Mouse (Mus musculus) forebrain, embryonic 14.5 days (tissue): Measurements from ENCODE around the gene A830031A19Rik. TPM values are rescaled to one million over a fixed set of nuclear protein-coding genes. Genes with fewer than 3 reads are reported as not detected.

Source experiments
- ATAC-seq: fragments of 200-750 bp; cut with Nextera tagmentation; 2 replicates; pipeline ENCODE4 v1.8.0; 2017; ENCODE audit warnings: mild to moderate bottlenecking, moderate library complexity
- DNase-seq: peaks from one replicate; pipeline ENCODE4 v3.0.0-alpha.2; 2015; ENCODE audit warnings: low spot score
- H3K27ac ChIP-seq: fragments of 300-500 bp; sonication (generic); 2 replicates; pipeline ENCODE4 v1.5.1; 2014; ENCODE audit warnings: low read depth, mild to moderate bottlenecking, control low read depth, low read length, moderate library complexity
- H3K27me3 ChIP-seq: fragments of 300-500 bp; sonication (generic); replicated peaks from 2 replicates; pipeline ENCODE4 v1.6.1; 2014; ENCODE audit warnings: low read length, control low read depth, mixed read lengths; ENCODE audit not compliant: control insufficient read depth, insufficient read depth
- H3K36me3 ChIP-seq: fragments of 300-500 bp; sonication (generic); 2 replicates; pipeline ENCODE4 v1.6.1; 2014; ENCODE audit warnings: low read length, control low read depth; ENCODE audit not compliant: control insufficient read depth, insufficient read depth
- H3K4me1 ChIP-seq: fragments of 300-500 bp; sonication (generic); 2 replicates; pipeline ENCODE4 v1.6.1; 2014; ENCODE audit warnings: antibody characterized with exemption, low read length, control low read depth; ENCODE audit not compliant: control insufficient read depth, insufficient read depth
- H3K4me2 ChIP-seq: fragments of 300-500 bp; sonication (generic); 2 replicates; pipeline ENCODE4 v1.6.1; 2014; ENCODE audit warnings: mild to moderate bottlenecking, control low read depth, low read length
- H3K4me3 ChIP-seq: fragments of 300-500 bp; sonication (generic); 2 replicates; pipeline ENCODE4 v1.5.1; 2014; ENCODE audit warnings: low read depth, low read length, control low read depth
- H3K9ac ChIP-seq: fragments of 300-500 bp; sonication (generic); 2 replicates; pipeline ENCODE4 v1.6.1; 2014; ENCODE audit warnings: mild to moderate bottlenecking, low read length, control low read depth, moderate library complexity
- H3K9me3 ChIP-seq: fragments of 300-500 bp; sonication (generic); replicated peaks from 2 replicates; pipeline ENCODE4 v1.6.1; 2016; ENCODE audit warnings: low read length, control low read depth, mixed read lengths; ENCODE audit not compliant: control insufficient read depth
- WGBS: fragments of 180-500 bp; shearing (Covaris S2); extraction: QIAGEN DNeasy Blood & Tissue Kit; methylation state at CpG from one replicate; pipeline ENCODE4 v1.1.7; 2014; 5-methylcytosine and 5-hydroxymethylcytosine counted together
- polyA plus RNA-seq: library from polyadenylated mRNA; unstranded; fragments of >200 nt; fragmentation: Nextera tagmentation; extraction: Ambion mirVana; gene quantifications from 2 replicates; pipeline ENCODE4 v1.2.1, GENCODE M21; 2014

The A830031A19Rik gene
- polyA plus RNA-seq, 1 experiment from 2014 or later: 0.32 TPM

DNA sequence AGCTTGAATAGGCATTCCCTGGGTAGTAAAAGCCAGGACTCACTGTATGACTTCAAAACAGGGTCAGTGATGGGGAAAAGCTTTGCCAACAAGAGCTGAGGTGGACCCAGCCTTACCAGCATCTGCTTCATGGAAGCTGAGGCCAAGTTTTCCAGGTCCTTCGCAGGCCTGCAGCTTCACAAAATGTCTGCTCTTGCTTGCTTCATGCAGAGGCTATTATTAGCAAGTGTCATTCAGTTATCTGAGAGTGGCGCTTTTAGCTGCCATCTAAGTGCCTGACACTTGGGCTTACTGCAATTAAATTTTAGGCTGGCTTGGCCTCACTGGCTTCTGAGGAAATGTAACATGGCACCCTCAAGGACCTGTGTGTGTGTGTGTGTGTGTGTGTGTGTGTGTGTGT is 35.3 kb upstream of the A830031A19Rik start:
- DNase-seq: no peak
- ATAC-seq: no peak
- H3K4me1 ChIP-seq: peaks cover 44% of the 10 kb centered on the region

DNA sequence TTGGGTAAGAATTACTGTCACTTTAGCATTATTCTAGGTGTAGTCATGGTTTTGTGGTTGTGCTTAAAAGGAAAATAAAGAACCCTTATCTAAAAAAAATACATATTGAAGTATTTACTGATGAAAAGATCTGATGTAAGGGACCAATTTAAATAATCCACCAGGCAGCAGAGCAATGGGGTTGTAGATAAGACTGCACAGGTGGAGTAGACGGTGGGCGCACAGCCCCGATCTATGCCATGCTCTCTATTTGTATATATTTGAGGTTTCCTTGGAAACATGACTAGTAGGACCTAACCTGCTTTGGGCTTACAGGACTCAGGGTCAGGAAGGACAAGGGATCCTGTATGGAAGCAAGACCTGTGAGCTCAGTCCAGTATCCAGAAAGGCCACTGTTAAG is 34.5 kb upstream of the A830031A19Rik start:
- Histone ChIP-seq H3K4me1 (peaks cover 44% of the 10 kb centered on the region), H3K27ac (peak overlapping the region; percentile 33; the same call in 1 of the 2 replicates), H3K4me3 (no peak overlapping the region), H3K9me3 (no peaks in the 10 kb centered on the region), H3K9ac (no peak overlapping the region), H3K27me3 (no peaks in the 10 kb centered on the region), H3K4me2 (no peak overlapping the region), H3K36me3 (peaks cover 15% of the 10 kb centered on the region; the same call in 1 of the 2 replicates)
- 90% methylated on average over 3 of the region's 3 CpGs for WGBS
- ATAC-seq (no peak), DNase-seq (no peak)

More for the DNA sequence above, 35.3 kb upstream of the A830031A19Rik start:
- no peaks in the 10 kb centered on the region for H3K27me3 ChIP-seq
- H3K4me3 ChIP-seq: no peak overlapping the region
- 50% methylated on average over 2 of the region's 2 CpGs for WGBS
- H3K36me3 ChIP-seq: peaks cover 17% of the 10 kb centered on the region; the same call in 1 of the 2 replicates
- no peak overlapping the region for H3K4me2 ChIP-seq
- no peak overlapping the region for H3K9ac ChIP-seq
- peak overlapping the region; percentile 33; the same call in 1 of the 2 replicates for H3K27ac ChIP-seq
- H3K9me3 ChIP-seq: no peaks in the 10 kb centered on the region

DNA sequence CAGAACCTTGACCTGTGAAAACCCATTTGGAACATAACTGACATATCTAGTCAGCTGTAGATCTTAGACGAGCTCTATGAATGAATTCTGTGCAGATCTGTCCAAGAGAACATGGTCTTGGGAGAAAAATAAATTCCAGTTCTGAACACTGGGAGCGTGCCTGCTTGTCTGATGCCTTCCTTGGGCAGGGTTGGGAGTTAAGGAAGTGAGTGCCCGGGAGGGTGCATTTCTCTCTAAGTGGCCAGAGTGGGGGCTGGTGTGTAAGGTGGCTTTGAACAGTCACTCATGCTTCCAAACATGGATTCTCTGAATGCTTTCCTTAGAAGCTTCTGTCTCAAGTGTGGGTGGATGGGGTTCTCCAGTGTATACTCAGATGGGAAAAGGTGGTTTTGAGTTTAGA is 34.1 kb upstream of the A830031A19Rik start:
- ATAC-seq: no peak
- peak overlapping the region; percentile 11; the same call in 1 of the 2 replicates for H3K27ac ChIP-seq
- H3K9me3 ChIP-seq: no peaks in the 10 kb centered on the region

DNA sequence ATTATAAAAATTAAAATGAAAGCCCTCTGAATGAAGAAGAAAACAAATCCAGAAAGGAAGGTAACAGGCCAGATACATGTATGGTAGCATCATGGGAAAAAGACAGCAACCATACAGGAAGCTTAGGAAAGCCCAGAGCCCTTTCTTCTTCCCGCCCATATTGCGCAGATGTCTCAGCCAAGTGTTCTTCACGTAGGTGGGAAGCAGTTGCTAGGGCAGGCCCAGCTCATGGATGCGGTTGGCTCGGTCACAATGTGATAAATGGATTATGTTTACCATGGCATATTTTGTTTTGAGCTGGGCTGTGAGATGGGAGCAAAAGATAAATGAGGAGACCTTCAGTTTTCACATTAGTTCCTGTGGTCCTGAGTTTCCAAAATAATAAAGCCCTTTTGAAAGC is 32.6 kb upstream of the A830031A19Rik start:
- DNase-seq: no peak
- Histone ChIP-seq H3K4me1 (peaks cover 58% of the 10 kb centered on the region), H3K4me3 (no peak overlapping the region), H3K27me3 (no peaks in the 10 kb centered on the region), H3K36me3 (peaks cover 8% of the 10 kb centered on the region; the same call in 1 of the 2 replicates), H3K4me2 (no peak overlapping the region), H3K27ac (no peak overlapping the region), H3K9me3 (no peaks in the 10 kb centered on the region), H3K9ac (no peak overlapping the region)
- no peak for ATAC-seq
- WGBS: 68% methylated on average over 5 of the region's 5 CpGs

More for the DNA sequence above, 34.1 kb upstream of the A830031A19Rik start:
- no peak overlapping the region for H3K9ac ChIP-seq
- H3K4me3 ChIP-seq: no peak overlapping the region
- peaks cover 46% of the 10 kb centered on the region for H3K4me1 ChIP-seq
- H3K27me3 ChIP-seq: no peaks in the 10 kb centered on the region
- WGBS: 72% methylated on average over 3 of the region's 3 CpGs
- no peak overlapping the region for H3K4me2 ChIP-seq
- peaks cover 12% of the 10 kb centered on the region; the same call in 1 of the 2 replicates for H3K36me3 ChIP-seq
- no peak for DNase-seq

DNA sequence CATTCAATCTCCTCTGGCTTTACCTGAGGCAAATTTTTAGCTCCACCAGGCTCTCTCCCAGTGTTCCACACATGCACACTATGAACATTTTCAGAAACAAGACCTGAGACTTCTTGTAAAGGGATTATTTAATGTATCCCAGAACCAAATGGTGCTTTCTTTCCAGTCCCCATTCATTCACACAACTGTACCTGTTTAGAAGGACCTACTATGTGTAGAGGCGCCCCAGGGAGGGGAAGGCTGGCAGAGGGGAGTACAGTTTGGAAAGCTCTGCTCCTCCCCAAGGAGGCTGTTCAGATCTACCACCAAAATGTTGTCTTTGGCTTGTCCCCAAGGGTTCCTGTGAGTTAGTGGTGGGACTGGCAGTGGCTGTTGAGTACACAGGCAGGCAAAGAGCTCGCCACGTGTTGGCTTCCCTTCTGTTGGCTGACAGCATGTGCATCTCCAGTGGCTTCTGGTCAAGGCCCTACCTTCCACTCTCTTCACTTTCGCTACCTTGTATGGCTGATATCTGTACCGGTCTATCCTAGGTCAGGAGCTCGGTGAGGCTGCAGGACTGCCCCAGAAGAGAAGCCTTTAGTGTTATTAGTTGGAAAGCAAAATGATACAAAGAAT is 28.4 kb upstream of the A830031A19Rik start:
- no peaks in the 10 kb centered on the region for H3K9me3 ChIP-seq

DNA sequence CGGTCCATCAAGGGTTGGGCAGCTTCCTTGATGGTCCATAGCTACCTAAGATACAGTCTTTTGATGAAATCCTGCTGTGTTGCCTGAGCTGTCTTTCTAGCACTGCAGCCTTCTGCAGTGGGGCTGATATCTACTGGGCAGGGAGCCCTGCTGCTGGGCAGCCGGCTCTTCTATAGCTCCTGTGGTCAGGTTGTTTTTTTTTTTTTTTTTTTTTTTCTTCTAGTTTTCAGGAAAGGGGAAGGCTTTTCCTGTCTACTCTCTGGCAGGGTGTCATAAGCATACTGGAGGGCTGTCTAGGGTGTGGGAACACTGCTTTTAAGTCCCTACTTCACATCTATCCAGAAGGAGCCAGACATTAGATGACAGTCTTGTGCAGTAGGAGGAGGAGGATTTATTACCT is 27.5 kb upstream of the A830031A19Rik start:
- peaks cover 70% of the 10 kb centered on the region for H3K4me1 ChIP-seq
- WGBS: 59% methylated on average over 2 of the region's 2 CpGs
- no peak overlapping the region for H3K4me2 ChIP-seq
- no peaks in the 10 kb centered on the region for H3K9me3 ChIP-seq
- H3K36me3 ChIP-seq: peaks cover 12% of the 10 kb centered on the region; the same call in 1 of the 2 replicates
- H3K27ac ChIP-seq: no peak overlapping the region; the same call in 1 of the 2 replicates
- no peaks in the 10 kb centered on the region for H3K27me3 ChIP-seq
- H3K9ac ChIP-seq: no peak overlapping the region
- no peak for ATAC-seq
- no peak overlapping the region for H3K4me3 ChIP-seq
- no peak for DNase-seq

More for the DNA sequence above, 28.4 kb upstream of the A830031A19Rik start:
- Histone ChIP-seq H3K36me3 (peaks cover 12% of the 10 kb centered on the region), H3K9ac (no peak overlapping the region), H3K27ac (no peak overlapping the region; the same call in 1 of the 2 replicates), H3K4me1 (peaks cover 64% of the 10 kb centered on the region), H3K27me3 (no peaks in the 10 kb centered on the region), H3K4me3 (no peak overlapping the region), H3K4me2 (no peak overlapping the region)
- ATAC-seq (no peak), DNase-seq (no peak)
- WGBS: 75% methylated on average over 6 of the region's 6 CpGs

DNA sequence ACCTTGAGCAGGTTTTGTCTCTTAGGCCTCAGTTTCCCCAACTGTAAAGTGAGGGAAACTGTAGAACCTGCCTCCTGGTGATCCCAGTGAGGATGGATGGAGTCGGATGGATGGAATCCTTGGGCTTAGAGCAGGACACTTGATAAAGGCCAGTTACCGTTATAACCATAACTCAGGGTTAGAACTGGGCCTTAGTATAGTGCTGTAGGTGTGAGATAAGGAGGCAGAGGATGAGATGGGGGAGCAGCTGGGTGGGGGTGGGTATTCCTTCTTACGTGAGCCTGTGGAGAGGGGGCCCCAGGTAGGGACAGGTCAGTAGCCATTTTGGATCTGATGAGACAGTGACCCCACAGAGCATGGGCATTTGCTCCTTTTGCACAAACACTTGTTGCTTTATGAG is 26.8 kb upstream of the A830031A19Rik start:
- DNase-seq (no peak), ATAC-seq (no peak)
- Histone ChIP-seq H3K4me2 (no peak overlapping the region), H3K9me3 (no peaks in the 10 kb centered on the region), H3K4me1 (peaks cover 73% of the 10 kb centered on the region), H3K27me3 (no peaks in the 10 kb centered on the region), H3K27ac (no peak overlapping the region), H3K9ac (no peak overlapping the region), H3K36me3 (peaks cover 12% of the 10 kb centered on the region; the same call in 1 of the 2 replicates), H3K4me3 (no peak overlapping the region)
- WGBS: 85% methylated on average over 3 of the region's 3 CpGs

DNA sequence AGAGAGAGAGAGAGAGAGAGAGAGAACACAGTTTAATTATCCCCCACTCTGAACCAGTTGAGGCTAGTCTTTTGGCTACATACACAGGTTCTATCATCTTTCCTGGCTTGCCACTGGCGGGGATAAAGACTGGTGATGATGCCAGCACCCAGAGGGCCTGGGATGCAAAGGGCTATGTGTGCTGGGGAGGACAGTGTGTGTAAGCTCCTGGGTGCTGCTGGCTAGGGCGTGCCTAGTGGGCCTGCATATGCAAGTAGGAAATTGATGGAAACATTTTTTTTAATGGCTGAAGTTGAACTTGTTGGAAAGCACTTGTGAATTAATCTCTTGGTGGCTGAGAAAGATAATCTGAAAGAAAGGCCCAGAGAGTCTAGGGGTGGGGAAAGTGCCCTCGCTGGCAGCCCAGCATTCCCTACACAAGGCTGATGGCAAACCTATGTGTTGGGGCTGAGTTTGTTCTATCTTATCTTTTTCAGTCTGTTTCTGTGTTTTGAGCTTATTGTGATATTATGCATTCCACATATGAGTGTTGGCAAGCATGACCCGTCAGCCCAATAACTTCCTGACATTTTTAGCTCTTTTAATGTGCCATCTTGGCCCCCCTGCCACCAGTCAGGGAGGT is 25.7 kb upstream of the A830031A19Rik start:
- H3K36me3 ChIP-seq: peaks cover 8% of the 10 kb centered on the region; the same call in 1 of the 2 replicates
- WGBS: 30% methylated on average over 4 of the region's 4 CpGs
- H3K27me3 ChIP-seq: no peaks in the 10 kb centered on the region
- H3K27ac ChIP-seq: peak overlapping the region; percentile 73; the same call in 1 of the 2 replicates
- peaks cover 77% of the 10 kb centered on the region for H3K4me1 ChIP-seq
- no peaks in the 10 kb centered on the region for H3K9me3 ChIP-seq
- no peak overlapping the region for H3K4me3 ChIP-seq
- ATAC-seq: peak; percentile 16; the same call in 1 of the 2 replicates
- peak overlapping the region; percentile 35 for H3K9ac ChIP-seq
- peak overlapping the region; percentile 43 for H3K4me2 ChIP-seq
- no peak for DNase-seq

DNA sequence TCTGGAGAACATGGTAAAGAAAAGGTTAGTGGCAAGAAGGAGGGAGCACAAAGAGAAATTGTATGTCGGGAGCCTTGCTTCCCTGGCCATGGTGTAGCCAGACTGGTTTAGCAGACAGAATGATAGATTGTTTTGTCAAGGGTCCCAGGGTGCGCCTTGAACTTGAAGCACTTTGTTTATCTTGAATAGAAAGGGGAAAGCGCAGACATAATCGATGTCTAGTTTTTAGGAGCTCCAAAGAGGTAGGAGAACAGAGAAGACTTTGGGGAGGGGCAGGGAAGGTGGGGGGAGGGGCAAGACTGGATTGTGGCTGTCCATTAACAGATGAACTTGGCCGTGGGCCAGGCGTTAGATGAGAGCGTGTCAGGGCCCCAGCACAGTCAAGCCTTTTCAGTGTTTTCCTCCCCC is 25.0 kb upstream of the A830031A19Rik start:
- H3K9me3 ChIP-seq: no peaks in the 10 kb centered on the region
- H3K9ac ChIP-seq: peak overlapping the region; percentile 58
- H3K4me3 ChIP-seq: no peak overlapping the region; the same call in 1 of the 2 replicates
- H3K27ac ChIP-seq: peak overlapping the region; percentile 73
- H3K4me1 ChIP-seq: peaks cover 83% of the 10 kb centered on the region
- ATAC-seq: peak; percentile 18; the same call in 1 of the 2 replicates
- no peaks in the 10 kb centered on the region for H3K27me3 ChIP-seq
- peak; percentile 76 for DNase-seq
- peaks cover 8% of the 10 kb centered on the region; the same call in 1 of the 2 replicates for H3K36me3 ChIP-seq
- H3K4me2 ChIP-seq: peak overlapping the region; percentile 43
- 1% methylated on average over 7 of the region's 7 CpGs for WGBS
